Mouse (Mus musculus) heart, embryonic 15.5 days (tissue): ENCODE data around the gene Necap2. TPM values are rescaled to one million over a fixed set of nuclear protein-coding genes. Genes with fewer than 3 reads are reported as not detected.

ENCODE experiments used
- ATAC-seq: fragments of 200-750 bp; cut with Nextera tagmentation; replicated peaks from 2 replicates; pipeline ENCODE4 v1.8.0; 2017; ENCODE audit warnings: low read depth, moderate TSS enrichment; ENCODE audit not compliant: insufficient number of reproducible peaks, insufficient read depth, low FRiP score
- H3K27ac ChIP-seq: fragments of 300-500 bp; sonication (generic); 2 replicates; pipeline ENCODE4 v1.5.1; 2015; ENCODE audit warnings: mild to moderate bottlenecking, inconsistent platforms
- H3K27me3 ChIP-seq: fragments of 300-500 bp; sonication (generic); 2 replicates; pipeline ENCODE4 v1.6.1; 2015; ENCODE audit warnings: inconsistent platforms
- H3K36me3 ChIP-seq: fragments of 300-500 bp; sonication (generic); 2 replicates; pipeline ENCODE4 v1.6.1; 2015; ENCODE audit warnings: mild to moderate bottlenecking, inconsistent platforms
- H3K4me1 ChIP-seq: fragments of 300-500 bp; sonication (generic); replicated peaks from 2 replicates; pipeline ENCODE4 v1.6.1; 2015; ENCODE audit warnings: inconsistent platforms
- H3K4me2 ChIP-seq: fragments of 300-500 bp; sonication (generic); 2 replicates; pipeline ENCODE4 v1.6.1; 2015; ENCODE audit warnings: inconsistent platforms, mild to moderate bottlenecking, moderate library complexity
- H3K4me3 ChIP-seq: fragments of 300-500 bp; sonication (generic); 2 replicates; pipeline ENCODE4 v1.5.1; 2015; ENCODE audit warnings: mild to moderate bottlenecking, inconsistent platforms
- H3K9ac ChIP-seq: fragments of 300-500 bp; sonication (generic); 2 replicates; pipeline ENCODE4 v1.6.1; 2015; ENCODE audit warnings: mild to moderate bottlenecking, inconsistent platforms
- H3K9me3 ChIP-seq: fragments of 300-500 bp; sonication (generic); replicated peaks from 2 replicates; pipeline ENCODE4 v1.6.1; 2016; ENCODE audit warnings: inconsistent platforms
- WGBS: fragments of 180-500 bp; shearing (Covaris S2); methylation state at CpG from one replicate; pipeline ENCODE4 v1.1.7; 2015; ENCODE audit warnings: mixed read lengths; 5-methylcytosine and 5-hydroxymethylcytosine counted together
- polyA plus RNA-seq: library from polyadenylated mRNA; unstranded; fragments of >200 nt; fragmentation: Nextera tagmentation; extraction: Ambion mirVana; gene quantifications from 2 replicates; pipeline ENCODE4 v1.2.1, GENCODE M21; 2015

Necap2 gene
- polyA plus RNA-seq, 1 experiment from 2014 or later, result 38.6 TPM

GRCm38 (mm10) chr4:141058835-141059234 lies 19.3 kb downstream of the Necap2 start:
- Histone ChIP-seq H3K27me3 (no peaks in the 10 kb centered on the region), H3K4me3 (no peak overlapping the region), H3K27ac (no peak overlapping the region), H3K9me3 (no peaks in the 10 kb centered on the region), H3K4me2 (no peak overlapping the region), H3K9ac (no peak overlapping the region), H3K4me1 (peaks cover 21% of the 10 kb centered on the region), H3K36me3 (peaks cover 15% of the 10 kb centered on the region; the same call in 1 of the 2 replicates)
- 70% methylated on average over 9 of the region's 9 CpGs for WGBS
- no peak for ATAC-seq

- Histone ChIP-seq H3K4me2 (no peak overlapping the region), H3K4me3 (no peak overlapping the region), H3K9me3 (no peaks in the 10 kb centered on the region), H3K36me3 (peaks cover 15% of the 10 kb centered on the region; the same call in 1 of the 2 replicates), H3K27me3 (no peaks in the 10 kb centered on the region), H3K9ac (no peak overlapping the region), H3K27ac (no peak overlapping the region), H3K4me1 (peaks cover 40% of the 10 kb centered on the region)
- ATAC-seq, result no peak
- 93% methylated on average over 10 of the region's 10 CpGs for WGBS
Observed at GRCm38 (mm10) chr4:141056970-141057369, 21.2 kb downstream of the Necap2 start.

- ATAC-seq, result peak; percentile 48
- Histone ChIP-seq H3K27me3 (no peaks in the 10 kb centered on the region), H3K9me3 (no peaks in the 10 kb centered on the region), H3K36me3 (peaks cover 15% of the 10 kb centered on the region; the same call in 1 of the 2 replicates), H3K4me3 (peak overlapping the region; percentile 22), H3K4me2 (peak overlapping the region; percentile 50), H3K9ac (peak overlapping the region; percentile 23; the same call in 1 of the 2 replicates), H3K27ac (peak overlapping the region; percentile 56), H3K4me1 (peaks cover 23% of the 10 kb centered on the region)
- 38% methylated on average over 17 of the region's 17 CpGs for WGBS
Observed at GRCm38 (mm10) chr4:141053568-141054161, 24.5 kb downstream of the Necap2 start.

- peaks cover 23% of the 10 kb centered on the region for H3K4me1 ChIP-seq
- H3K9ac ChIP-seq, result peak overlapping the region; percentile 23; the same call in 1 of the 2 replicates
- H3K4me3 ChIP-seq, result peak overlapping the region; percentile 22
- H3K4me2 ChIP-seq, result peak overlapping the region; percentile 50
- peak overlapping the region; percentile 56 for H3K27ac ChIP-seq
- no peaks in the 10 kb centered on the region for H3K9me3 ChIP-seq
- no peak for ATAC-seq
- no peaks in the 10 kb centered on the region for H3K27me3 ChIP-seq
- peaks cover 15% of the 10 kb centered on the region; the same call in 1 of the 2 replicates for H3K36me3 ChIP-seq
- 46% methylated on average over 8 of the region's 8 CpGs for WGBS
Observed at GRCm38 (mm10) chr4:141053138-141053537, 25.0 kb downstream of the Necap2 start.

- peak overlapping the region; percentile 56; the same call in 1 of the 2 replicates for H3K27ac ChIP-seq
- WGBS, result 84% methylated on average over 12 of the region's 12 CpGs
- no peak overlapping the region for H3K9ac ChIP-seq
- H3K4me3 ChIP-seq, result no peak overlapping the region
- H3K36me3 ChIP-seq, result peaks cover 14% of the 10 kb centered on the region; the same call in 1 of the 2 replicates
- H3K4me1 ChIP-seq, result peaks cover 23% of the 10 kb centered on the region
- no peaks in the 10 kb centered on the region for H3K27me3 ChIP-seq
- no peak overlapping the region for H3K4me2 ChIP-seq
- ATAC-seq, result no peak
- no peaks in the 10 kb centered on the region for H3K9me3 ChIP-seq
Observed at GRCm38 (mm10) chr4:141052442-141052841, 25.7 kb downstream of the Necap2 start.

- ATAC-seq, result no peak
- no peak overlapping the region for H3K9ac ChIP-seq
- H3K27me3 ChIP-seq, result no peaks in the 10 kb centered on the region
- no peak overlapping the region for H3K4me2 ChIP-seq
- 58% methylated on average over 4 of the region's 4 CpGs for WGBS
- H3K4me1 ChIP-seq, result peaks cover 26% of the 10 kb centered on the region
- no peak overlapping the region for H3K27ac ChIP-seq
- H3K36me3 ChIP-seq, result no peaks in the 10 kb centered on the region
- H3K4me3 ChIP-seq, result no peak overlapping the region
- no peaks in the 10 kb centered on the region for H3K9me3 ChIP-seq
Observed at GRCm38 (mm10) chr4:141049476-141049835, 28.7 kb downstream of the Necap2 start.

- 85% methylated on average over 17 of the region's 17 CpGs for WGBS
Observed at GRCm38 (mm10) chr4:141048810-141049475, 29.2 kb downstream of the Necap2 start.

GRCm38 (mm10) chr4:141044816-141045215 lies 33.3 kb downstream of the Necap2 start:
- Histone ChIP-seq H3K9ac (no peak overlapping the region), H3K9me3 (no peaks in the 10 kb centered on the region), H3K4me2 (no peak overlapping the region), H3K4me3 (no peak overlapping the region), H3K27me3 (no peaks in the 10 kb centered on the region), H3K27ac (peak overlapping the region; percentile 11; the same call in 1 of the 2 replicates), H3K4me1 (peaks cover 7% of the 10 kb centered on the region), H3K36me3 (no peaks in the 10 kb centered on the region; the same call in 1 of the 2 replicates)
- ATAC-seq, result no peak
- WGBS, result 14% methylated on average over 8 of the region's 8 CpGs

More at GRCm38 (mm10) chr4:141048810-141049475, 29.2 kb downstream of the Necap2 start:
- H3K27me3 ChIP-seq, result no peaks in the 10 kb centered on the region
- no peak overlapping the region for H3K9ac ChIP-seq
- H3K4me2 ChIP-seq, result no peak overlapping the region
- no peak overlapping the region for H3K27ac ChIP-seq
- H3K9me3 ChIP-seq, result no peaks in the 10 kb centered on the region
- H3K4me3 ChIP-seq, result no peak overlapping the region
- no peaks in the 10 kb centered on the region for H3K36me3 ChIP-seq
- H3K4me1 ChIP-seq, result peaks cover 23% of the 10 kb centered on the region
- ATAC-seq, result no peak

- Histone ChIP-seq H3K9me3 (no peaks in the 10 kb centered on the region), H3K4me3 (no peak overlapping the region), H3K36me3 (peaks cover 7% of the 10 kb centered on the region; the same call in 1 of the 2 replicates), H3K27ac (no peak overlapping the region), H3K9ac (no peak overlapping the region), H3K4me2 (no peak overlapping the region), H3K4me1 (peaks cover 7% of the 10 kb centered on the region), H3K27me3 (no peaks in the 10 kb centered on the region)
- no peak for ATAC-seq
- WGBS, result 45% methylated on average over 12 of the region's 12 CpGs
Observed at GRCm38 (mm10) chr4:141041117-141041516, 37.0 kb downstream of the Necap2 start.

- H3K4me2 ChIP-seq, result no peak overlapping the region
- no peak overlapping the region for H3K9ac ChIP-seq
- peaks cover 12% of the 10 kb centered on the region for H3K4me1 ChIP-seq
- H3K27me3 ChIP-seq, result no peaks in the 10 kb centered on the region
- WGBS, result 75% methylated on average over 27 of the region's 27 CpGs
- H3K4me3 ChIP-seq, result no peak overlapping the region
- no peak overlapping the region for H3K27ac ChIP-seq
- no peak for ATAC-seq
- H3K9me3 ChIP-seq, result no peaks in the 10 kb centered on the region
- peaks cover 7% of the 10 kb centered on the region; the same call in 1 of the 2 replicates for H3K36me3 ChIP-seq
Observed at GRCm38 (mm10) chr4:141033606-141034549, 44.3 kb downstream of the Necap2 start.

- H3K9ac ChIP-seq, result no peak overlapping the region
- H3K4me3 ChIP-seq, result no peak overlapping the region
- 0 out of 2 replicates have a peak, but pooled peaks have one; percentile 20 for ATAC-seq
- 16% methylated on average over 6 of the region's 6 CpGs for WGBS
- peaks cover 2% of the 10 kb centered on the region; the same call in 1 of the 2 replicates for H3K36me3 ChIP-seq
- no peaks in the 10 kb centered on the region for H3K9me3 ChIP-seq
- H3K27ac ChIP-seq, result no peak overlapping the region
- no peak overlapping the region for H3K4me2 ChIP-seq
- H3K4me1 ChIP-seq, result peaks cover 12% of the 10 kb centered on the region
- no peaks in the 10 kb centered on the region for H3K27me3 ChIP-seq
Observed at GRCm38 (mm10) chr4:141031733-141032132, 46.4 kb downstream of the Necap2 start.
